Mouse (Mus musculus) heart, embryonic 16.5 days (tissue): ENCODE data around the gene Tssc4. TPM values are rescaled to one million over a fixed set of nuclear protein-coding genes. Genes with fewer than 3 reads are reported as not detected.

Source experiments
- ATAC-seq: fragments of 200-750 bp; cut with Nextera tagmentation; replicated peaks from 2 replicates; pipeline ENCODE4 v1.8.0; 2017; ENCODE audit warnings: moderate number of reproducible peaks; ENCODE audit not compliant: insufficient read depth, low FRiP score; ENCODE audit errors: extremely low read depth
- H3K27ac ChIP-seq: fragments of 300-500 bp; sonication (generic); 2 replicates; pipeline ENCODE4 v1.5.1; 2014; ENCODE audit warnings: mild to moderate bottlenecking, low read length, control low read depth, moderate library complexity
- H3K27me3 ChIP-seq: fragments of 300-500 bp; sonication (generic); 2 replicates; pipeline ENCODE4 v1.6.1; 2014; ENCODE audit warnings: low read length, mixed read lengths; ENCODE audit not compliant: control insufficient read depth, insufficient read depth
- H3K36me3 ChIP-seq: fragments of 300-500 bp; sonication (generic); 2 replicates; pipeline ENCODE4 v1.6.1; 2014; ENCODE audit not compliant: control insufficient read depth, insufficient read depth
- H3K4me1 ChIP-seq: fragments of 300-500 bp; sonication (generic); 2 replicates; pipeline ENCODE4 v1.6.1; 2014; ENCODE audit warnings: low read length, mixed read lengths; ENCODE audit not compliant: control insufficient read depth, insufficient read depth
- H3K4me2 ChIP-seq: fragments of 300-500 bp; sonication (generic); 2 replicates; pipeline ENCODE4 v1.6.1; 2014; ENCODE audit warnings: low read depth, mild to moderate bottlenecking, control low read depth, low read length
- H3K4me3 ChIP-seq: fragments of 300-500 bp; sonication (generic); 2 replicates; pipeline ENCODE4 v1.5.1; 2014; ENCODE audit warnings: mild to moderate bottlenecking, control low read depth, low read length
- H3K9ac ChIP-seq: fragments of 300-500 bp; sonication (generic); 2 replicates; pipeline ENCODE4 v1.6.1; 2014; ENCODE audit warnings: low read length, control low read depth
- H3K9me3 ChIP-seq: fragments of 300-500 bp; sonication (generic); replicated peaks from 2 replicates; pipeline ENCODE4 v1.6.1; 2016; ENCODE audit warnings: low read length; ENCODE audit not compliant: control insufficient read depth
- WGBS: fragments of 180-500 bp; shearing (Covaris S2); extraction: QIAGEN DNeasy Blood & Tissue Kit; methylation state at CpG from one replicate; pipeline ENCODE4 v1.1.7; 2014; 5-methylcytosine and 5-hydroxymethylcytosine counted together
- polyA plus RNA-seq: library from polyadenylated mRNA; unstranded; fragments of >200 nt; fragmentation: Nextera tagmentation; extraction: Ambion mirVana; gene quantifications from 2 replicates; pipeline ENCODE4 v1.2.1, GENCODE M21; 2015

Gene Tssc4
- polyA plus RNA-seq: 59.2 and 61.5 TPM in 2 replicates

DNA sequence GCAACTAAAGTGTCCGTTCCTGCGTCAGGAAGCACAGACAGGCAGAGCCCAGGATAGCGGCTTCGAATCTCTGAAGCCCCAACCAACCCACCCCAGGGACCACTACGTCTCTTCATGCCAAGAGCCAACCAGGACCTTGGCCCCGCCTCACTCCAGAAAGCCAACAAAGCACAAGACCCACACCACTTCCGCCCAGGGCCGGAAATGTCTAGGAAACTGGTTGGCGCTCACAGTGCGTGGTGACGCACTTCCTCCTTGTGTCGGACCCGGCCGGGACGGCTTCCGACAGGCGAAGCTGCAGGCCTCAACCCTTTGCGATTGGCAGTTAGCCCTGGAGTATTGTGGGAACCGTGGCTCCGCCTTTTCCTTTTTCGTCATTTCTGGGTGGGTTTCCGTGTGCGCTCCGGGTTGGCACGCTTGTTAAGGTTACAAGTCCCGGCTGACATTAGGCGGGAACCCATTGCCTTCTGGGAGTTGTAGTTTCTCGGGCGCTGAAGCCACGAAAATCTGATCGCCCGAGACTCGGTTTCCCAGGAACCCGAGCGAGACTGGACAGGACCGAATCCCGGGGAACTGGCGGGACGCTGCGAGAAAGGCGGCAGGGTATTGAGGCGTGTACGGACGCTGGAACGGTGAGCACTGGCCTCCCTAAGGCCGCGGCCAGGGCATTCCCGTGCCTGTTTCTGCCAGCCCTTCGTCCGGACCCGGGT, at the start of gene Tssc4:
Gene Tssc4, plus strand, starts transcription at position 368 of the 710 bp plus-strand sequence.
- H3K4me2 ChIP-seq: peak within 1 kb of the TSS; percentile 89
- no peaks in the 10 kb centered on the region for H3K9me3 ChIP-seq
- H3K4me1 ChIP-seq: peaks cover 17% of the 10 kb centered on the region
- peaks cover 38% of the 10 kb centered on the region for H3K36me3 ChIP-seq
- peak within 1 kb of the TSS; percentile 88 for H3K27ac ChIP-seq
- H3K9ac ChIP-seq: peak within 1 kb of the TSS; percentile 88
- WGBS: under 1% methylated on average over 51 of the region's 51 CpGs
- ATAC-seq: peak; percentile 95
- peak within 1 kb of the TSS; percentile 78 for H3K4me3 ChIP-seq
- no peaks in the 10 kb centered on the region for H3K27me3 ChIP-seq

GRCm38 (mm10) chr7:143020040-143020439, 49.0 kb upstream of the Tssc4 start:
- Histone ChIP-seq H3K27ac (no peak overlapping the region), H3K4me3 (no peak overlapping the region)
- no peak for ATAC-seq

DNA sequence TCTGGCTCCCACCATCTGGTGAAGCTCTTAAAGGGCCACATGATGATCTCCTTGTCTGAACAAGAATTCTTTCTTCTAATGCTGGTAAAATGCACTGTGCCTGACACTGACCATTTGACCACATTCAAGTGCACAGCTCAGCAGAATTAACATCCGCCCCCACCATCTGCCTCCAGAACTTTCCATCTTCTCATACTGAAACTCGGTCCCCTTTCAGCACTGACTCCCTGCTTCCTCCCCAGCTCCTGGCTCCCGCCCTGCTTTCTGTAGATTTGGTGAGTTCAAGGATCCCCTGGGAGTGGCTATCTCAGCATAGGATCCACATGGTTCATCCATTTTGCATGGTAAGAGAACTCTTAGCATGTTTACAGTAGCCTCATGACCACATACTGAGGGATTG, 48.3 kb upstream of the Tssc4 start:
- Histone ChIP-seq H3K4me2 (no peak overlapping the region), H3K27ac (no peak overlapping the region), H3K4me3 (no peak overlapping the region), H3K9ac (no peak overlapping the region), H3K9me3 (no peaks in the 10 kb centered on the region), H3K4me1 (peaks cover 24% of the 10 kb centered on the region), H3K27me3 (no peaks in the 10 kb centered on the region), H3K36me3 (peaks cover 4% of the 10 kb centered on the region; the same call in 1 of the 2 replicates)
- WGBS: 64% methylated on average over 3 of the region's 3 CpGs
- no peak for ATAC-seq

More at GRCm38 (mm10) chr7:143020040-143020439, 49.0 kb upstream of the Tssc4 start:
- Histone ChIP-seq H3K27me3 (no peaks in the 10 kb centered on the region), H3K9ac (no peak overlapping the region), H3K36me3 (peaks cover under 1% of the 10 kb centered on the region; the same call in 1 of the 2 replicates), H3K9me3 (no peaks in the 10 kb centered on the region), H3K4me2 (no peak overlapping the region), H3K4me1 (peaks cover 31% of the 10 kb centered on the region)

DNA sequence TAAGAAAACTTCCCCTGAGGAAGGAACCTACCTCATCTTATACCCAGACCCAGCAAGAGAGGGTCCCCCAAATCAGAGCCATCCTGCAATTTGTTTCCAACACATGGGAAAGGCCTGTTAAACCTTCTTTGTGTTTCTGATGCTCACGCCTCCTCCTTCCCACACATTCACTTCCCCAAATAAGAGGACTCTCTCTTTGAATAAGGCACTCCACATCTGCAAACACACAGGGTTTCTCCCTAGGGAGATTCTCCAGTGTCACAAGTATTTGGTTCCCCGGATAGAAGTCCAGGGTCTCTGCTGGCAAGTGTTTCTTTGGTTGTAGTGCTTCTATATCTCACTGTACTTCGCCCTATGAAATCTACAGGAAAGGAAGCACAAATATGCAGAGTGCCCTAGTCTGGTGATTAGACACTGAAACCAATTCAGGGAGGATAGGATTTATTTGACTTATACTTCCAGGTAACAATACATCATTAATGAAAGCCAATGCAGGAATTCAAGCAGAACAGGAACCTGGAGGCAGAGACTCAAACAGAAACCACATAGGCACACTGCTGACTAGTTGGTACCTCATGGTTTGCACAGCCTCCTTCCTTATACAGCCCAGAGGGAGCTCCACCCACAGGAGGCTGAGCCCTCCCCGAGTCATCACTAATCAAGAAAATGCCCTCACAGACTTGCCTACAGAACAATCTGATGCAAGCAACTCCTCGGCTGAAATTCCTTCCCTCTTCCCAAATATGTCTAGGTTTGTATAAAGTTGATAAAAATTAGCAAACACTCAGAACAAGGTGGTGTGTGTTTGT, 47.5 kb upstream of the Tssc4 start:
- Histone ChIP-seq H3K4me3 (no peak overlapping the region), H3K9ac (no peak overlapping the region), H3K27ac (no peak overlapping the region), H3K4me2 (no peak overlapping the region), H3K27me3 (no peaks in the 10 kb centered on the region), H3K4me1 (peaks cover 16% of the 10 kb centered on the region), H3K36me3 (peaks cover 4% of the 10 kb centered on the region; the same call in 1 of the 2 replicates), H3K9me3 (no peaks in the 10 kb centered on the region)
- 48% methylated on average over 5 of the region's 5 CpGs for WGBS
- no peak for ATAC-seq

- H3K4me3 ChIP-seq: no peak overlapping the region
- H3K9me3 ChIP-seq: no peaks in the 10 kb centered on the region
- H3K27me3 ChIP-seq: no peaks in the 10 kb centered on the region
- 83% methylated on average over 2 of the region's 2 CpGs for WGBS
- H3K27ac ChIP-seq: no peak overlapping the region
- ATAC-seq: no peak
- H3K4me2 ChIP-seq: no peak overlapping the region
- 0 out of 2 replicates have a peak, but pooled peaks cover 6% of the 10 kb centered on the region for H3K4me1 ChIP-seq
- no peak overlapping the region for H3K9ac ChIP-seq
- peaks cover 4% of the 10 kb centered on the region; the same call in 1 of the 2 replicates for H3K36me3 ChIP-seq
Measured at GRCm38 (mm10) chr7:143023499-143023898, 45.5 kb upstream of the Tssc4 start.

DNA sequence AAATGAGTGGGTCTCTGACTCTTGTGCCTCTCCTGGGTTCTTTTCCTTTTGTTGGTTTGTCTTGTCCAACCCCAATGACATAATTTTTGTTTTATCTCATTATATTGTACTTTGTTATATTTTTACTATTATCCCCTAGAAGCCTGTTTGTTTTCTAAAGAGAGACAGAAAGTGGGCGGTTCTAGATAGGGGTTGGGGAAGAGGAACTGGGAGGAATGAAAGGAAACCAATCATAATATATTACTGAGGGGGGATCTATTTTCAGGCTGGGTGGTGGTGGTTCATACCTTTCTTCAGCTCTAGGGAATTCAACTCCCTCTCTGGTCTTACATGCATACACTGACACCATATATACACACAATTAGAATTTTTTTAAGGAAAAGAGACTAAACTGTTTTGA, 44.8 kb upstream of the Tssc4 start:
- 0 out of 2 replicates have a peak, but pooled peaks cover 6% of the 10 kb centered on the region for H3K4me1 ChIP-seq
- H3K9me3 ChIP-seq: no peaks in the 10 kb centered on the region
- peaks cover 4% of the 10 kb centered on the region; the same call in 1 of the 2 replicates for H3K36me3 ChIP-seq
- no peak overlapping the region for H3K4me3 ChIP-seq
- ATAC-seq: no peak
- no peak overlapping the region for H3K9ac ChIP-seq
- WGBS: 81% methylated on average over 1 of the region's 1 CpGs
- no peak overlapping the region for H3K27ac ChIP-seq
- H3K4me2 ChIP-seq: no peak overlapping the region
- no peaks in the 10 kb centered on the region for H3K27me3 ChIP-seq

DNA sequence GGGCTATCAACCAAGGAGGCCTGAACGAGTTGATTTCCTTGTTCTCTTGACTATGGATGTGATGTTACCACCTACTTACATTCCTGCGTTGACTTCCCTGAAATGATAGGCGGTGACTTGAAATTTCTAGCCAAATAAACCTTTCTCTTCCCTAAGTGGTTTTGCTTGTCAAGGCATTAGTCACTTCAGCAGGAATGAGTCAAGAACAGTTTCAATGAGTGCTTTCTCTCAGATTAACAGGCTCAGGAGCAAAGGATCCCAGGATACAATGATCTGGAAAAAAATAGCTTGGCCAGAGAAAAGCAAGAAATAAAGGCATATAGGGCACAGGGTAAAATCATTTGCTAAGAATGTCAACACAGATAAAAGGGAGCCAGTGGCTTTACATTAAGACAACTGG, 43.6 kb upstream of the Tssc4 start:
- ATAC-seq: no peak
- Histone ChIP-seq H3K4me3 (no peak overlapping the region), H3K36me3 (peaks cover 4% of the 10 kb centered on the region; the same call in 1 of the 2 replicates), H3K4me1 (0 out of 2 replicates have a peak, but pooled peaks cover 6% of the 10 kb centered on the region), H3K27me3 (no peaks in the 10 kb centered on the region), H3K9ac (no peak overlapping the region), H3K27ac (no peak overlapping the region), H3K4me2 (no peak overlapping the region), H3K9me3 (no peaks in the 10 kb centered on the region)
- 86% methylated on average over 3 of the region's 3 CpGs for WGBS

- H3K9me3 ChIP-seq: no peaks in the 10 kb centered on the region
- H3K4me2 ChIP-seq: no peak overlapping the region
- H3K27ac ChIP-seq: no peak overlapping the region
- WGBS: 85% methylated on average over 4 of the region's 4 CpGs
- H3K36me3 ChIP-seq: peaks cover 4% of the 10 kb centered on the region; the same call in 1 of the 2 replicates
- no peaks in the 10 kb centered on the region for H3K27me3 ChIP-seq
- no peak for ATAC-seq
- peaks cover 11% of the 10 kb centered on the region for H3K4me1 ChIP-seq
- no peak overlapping the region for H3K9ac ChIP-seq
- no peak overlapping the region for H3K4me3 ChIP-seq
Measured at GRCm38 (mm10) chr7:143027196-143027595, 41.9 kb upstream of the Tssc4 start.

- Histone ChIP-seq H3K27ac (peak overlapping the region; percentile 66), H3K36me3 (peaks cover 3% of the 10 kb centered on the region; the same call in 1 of the 2 replicates), H3K4me1 (peaks cover 18% of the 10 kb centered on the region), H3K4me3 (no peak overlapping the region), H3K9ac (no peak overlapping the region), H3K9me3 (no peaks in the 10 kb centered on the region), H3K27me3 (no peaks in the 10 kb centered on the region), H3K4me2 (no peak overlapping the region)
- WGBS: 18% methylated on average over 1 of the region's 1 CpGs
- ATAC-seq: peak; percentile 49
Measured at GRCm38 (mm10) chr7:143031816-143032215, 37.2 kb upstream of the Tssc4 start.
